Mouse (Mus musculus) liver, adult 2 months (tissue): ENCODE measurements at regions not wholly inside any gene's neighbourhood (a gene's known extent, or its start where the extent isn't known, plus 50 kb on each side); places are given as distances from the start of the nearest gene placed in this dataset.

Source experiments
- CTCF ChIP-seq: fragments of 200-500 bp; IDR thresholded peaks from 2 replicates; pipeline ENCODE4 v1.5.1; 2011; ENCODE audit warnings: low read depth, low read length, control low read depth
- POLR2A ChIP-seq: fragments of 200-500 bp; IDR thresholded peaks from 2 replicates; pipeline ENCODE4 v1.6.1; 2011; ENCODE audit warnings: low read length, control low read depth; ENCODE audit not compliant: insufficient read depth; ENCODE audit errors: extremely low read depth

DNA sequence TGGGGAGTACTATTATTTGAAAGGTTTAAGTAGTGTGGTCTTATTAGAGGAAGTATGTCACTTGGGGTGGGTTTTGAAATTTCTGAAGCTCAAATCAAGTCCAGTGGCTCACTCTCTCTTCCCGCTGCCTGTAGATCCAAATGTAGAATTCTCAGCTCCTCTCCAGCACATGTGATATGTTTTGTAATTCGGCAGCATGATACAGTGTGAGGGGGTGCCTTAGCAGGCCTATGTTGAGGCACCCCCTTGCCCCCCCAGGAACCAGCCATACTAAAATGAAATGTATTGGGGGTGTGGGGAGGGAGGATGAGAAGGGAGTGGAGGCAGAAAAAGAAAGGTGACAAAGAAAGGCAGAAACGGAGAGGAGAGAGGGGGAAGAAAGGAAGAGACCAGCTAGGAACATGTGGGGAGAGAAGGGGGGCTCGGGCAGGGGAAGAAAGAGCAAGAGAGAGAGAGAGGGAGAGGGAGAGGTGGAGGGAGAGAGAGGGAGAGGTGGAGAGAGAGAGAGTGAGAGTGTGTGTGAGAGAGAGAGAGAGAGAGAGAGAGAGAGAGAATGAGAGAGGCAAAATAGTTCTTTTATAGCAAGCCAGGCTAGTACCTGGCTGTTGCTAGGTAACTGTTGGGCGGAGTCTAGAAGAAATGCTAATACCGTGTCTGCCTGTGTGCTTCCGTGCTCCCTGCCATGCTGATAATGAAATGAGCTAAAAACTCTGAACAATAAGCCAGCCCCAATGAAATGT, 209.4 kb upstream of the Nabp1 start:
- TF ChIP-seq CTCF (no peak), POLR2A (no peak)
